Mouse (Mus musculus) neural tube, embryonic 13.5 days (tissue): ENCODE measurements at regions not wholly inside any gene's neighbourhood (a gene's known extent, or its start where the extent isn't known, plus 50 kb on each side); places are given as distances from the start of the nearest gene placed in this dataset.
"Not testable (repeated sequence)": the region's sequence is repeated elsewhere in the genome, so short reads cannot be mapped to it uniquely, and the experiment has no call there.

Experiments used
- ATAC-seq: fragments of 200-750 bp; cut with Nextera tagmentation; 2 replicates; pipeline ENCODE4 v1.8.0; 2017; ENCODE audit warnings: low read depth, mild to moderate bottlenecking, moderate TSS enrichment, moderate library complexity
- H3K27ac ChIP-seq: fragments of 300-500 bp; sonication (generic); replicated peaks from 2 replicates; pipeline ENCODE4 v1.5.1; 2015; ENCODE audit warnings: moderate library complexity, mild to moderate bottlenecking, inconsistent platforms
- H3K27me3 ChIP-seq: fragments of 300-500 bp; sonication (generic); 2 replicates; pipeline ENCODE4 v1.6.1; 2015; ENCODE audit warnings: mild to moderate bottlenecking, inconsistent platforms
- H3K36me3 ChIP-seq: fragments of 300-500 bp; sonication (generic); 2 replicates; pipeline ENCODE4 v1.6.1; 2015; ENCODE audit warnings: mild to moderate bottlenecking, inconsistent platforms
- H3K4me1 ChIP-seq: fragments of 300-500 bp; sonication (generic); replicated peaks from 2 replicates; pipeline ENCODE4 v1.6.1; 2015; ENCODE audit warnings: inconsistent platforms
- H3K4me2 ChIP-seq: fragments of 300-500 bp; sonication (generic); 2 replicates; pipeline ENCODE4 v1.6.1; 2015; ENCODE audit warnings: inconsistent platforms, mild to moderate bottlenecking, moderate library complexity
- H3K4me3 ChIP-seq: fragments of 300-500 bp; sonication (generic); 2 replicates; pipeline ENCODE4 v1.5.1; 2015; ENCODE audit warnings: mild to moderate bottlenecking, inconsistent platforms
- H3K9ac ChIP-seq: fragments of 300-500 bp; sonication (generic); 2 replicates; pipeline ENCODE4 v1.6.1; 2015; ENCODE audit warnings: moderate library complexity, mild to moderate bottlenecking, inconsistent platforms
- H3K9me3 ChIP-seq: fragments of 300-500 bp; sonication (generic); 2 replicates; pipeline ENCODE4 v1.6.1; 2016; ENCODE audit warnings: inconsistent platforms
- WGBS: fragments of 180-500 bp; shearing (Covaris S2); methylation state at CpG from one replicate; pipeline ENCODE4 v1.1.7; 2015; 5-methylcytosine and 5-hydroxymethylcytosine counted together

DNA sequence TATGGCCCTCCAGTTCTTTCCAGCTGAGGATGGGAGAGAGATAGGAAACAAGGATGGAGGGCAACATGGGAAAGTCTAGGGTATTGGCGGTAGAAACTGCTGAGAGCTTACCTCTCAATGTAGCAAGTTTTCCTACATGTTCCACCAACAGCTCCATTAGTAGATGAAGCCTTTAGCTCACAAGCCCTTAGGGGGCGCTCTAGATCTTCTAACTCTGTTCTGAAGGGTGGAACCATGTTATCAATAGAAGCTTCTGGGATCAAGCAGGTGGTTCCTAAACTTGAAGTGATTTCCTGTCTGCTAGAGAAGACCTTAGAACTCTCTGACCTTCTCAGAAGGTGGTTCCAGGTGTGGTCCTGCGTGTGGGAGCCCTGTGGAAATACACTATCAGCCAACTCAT lies 154.2 kb upstream of the 1700012A03Rik start:
- no peak for ATAC-seq
- H3K27ac ChIP-seq = no peak overlapping the region
- no peaks in the 10 kb centered on the region for H3K36me3 ChIP-seq
- no peak overlapping the region for H3K4me2 ChIP-seq
- no peak overlapping the region for H3K4me3 ChIP-seq
- H3K9ac ChIP-seq = no peak overlapping the region
- H3K4me1 ChIP-seq = 0 out of 2 replicates have a peak, but pooled peaks cover 7% of the 10 kb centered on the region
- H3K27me3 ChIP-seq = no peaks in the 10 kb centered on the region
- H3K9me3 ChIP-seq = no peaks in the 10 kb centered on the region
- 60% methylated on average over 3 of the region's 3 CpGs for WGBS

DNA sequence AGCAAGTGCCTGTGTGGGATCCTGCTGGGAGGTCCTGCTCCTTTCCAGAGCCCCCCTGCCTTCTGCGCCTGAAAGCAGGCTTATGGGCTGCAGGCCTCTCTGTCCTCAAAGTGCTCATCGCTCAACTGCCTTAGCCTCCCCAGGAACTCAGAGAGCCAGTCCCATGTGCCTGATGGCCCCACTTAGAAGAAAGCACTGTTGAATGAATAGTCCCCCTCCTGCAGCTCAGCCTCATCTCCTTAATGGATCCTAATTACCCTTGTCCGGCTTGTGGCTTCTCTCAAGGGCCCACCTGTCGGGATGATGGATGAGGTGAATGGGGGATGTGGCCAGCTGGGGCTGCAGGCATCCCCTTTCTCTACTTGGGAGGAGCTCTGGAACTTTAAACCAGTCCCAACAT lies 163.1 kb upstream of the 1700012A03Rik start:
- Histone ChIP-seq H3K9me3 (no peaks in the 10 kb centered on the region), H3K27me3 (0 out of 2 replicates have a peak, but pooled peaks cover 4% of the 10 kb centered on the region), H3K27ac (peak overlapping the region; percentile 67; the same call in 1 of the 2 replicates), H3K4me3 (no peak overlapping the region), H3K9ac (no peak overlapping the region), H3K4me1 (peaks cover 13% of the 10 kb centered on the region), H3K4me2 (no peak overlapping the region), H3K36me3 (no peaks in the 10 kb centered on the region)
- 7% methylated on average over 4 of the region's 4 CpGs for WGBS
- peak; percentile 53; the same call in 1 of the 2 replicates for ATAC-seq

DNA sequence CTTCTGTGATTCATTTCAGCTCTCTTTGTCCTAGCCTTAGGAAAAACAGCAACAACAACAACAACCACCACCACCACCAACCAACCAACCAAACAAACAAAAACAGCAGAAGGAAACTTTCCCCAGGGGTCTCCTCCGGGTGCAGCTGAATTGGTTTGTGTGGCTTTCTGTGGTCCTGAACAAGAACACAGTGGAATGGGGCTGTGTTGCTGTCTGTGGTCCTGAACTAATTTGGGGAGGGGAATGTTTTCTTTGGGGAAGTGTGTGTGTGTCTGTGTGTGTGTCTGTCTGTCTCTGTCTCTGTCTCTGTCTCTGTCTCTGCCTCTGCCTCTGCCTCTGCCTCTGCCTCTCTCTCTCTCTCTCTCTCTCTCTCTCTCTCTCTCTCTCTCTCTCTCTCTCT lies 164.8 kb upstream of the 1700012A03Rik start:
- not testable (repeated sequence) for H3K36me3 ChIP-seq, H3K4me2 ChIP-seq, H3K4me3 ChIP-seq, H3K9ac ChIP-seq, ATAC-seq, H3K27me3 ChIP-seq, H3K9me3 ChIP-seq
- 0% methylated on average over 1 of the region's 1 CpGs for WGBS
- Histone ChIP-seq H3K4me1 (peaks cover 13% of the 10 kb centered on the region), H3K27ac (peak overlapping the region; percentile 64)

DNA sequence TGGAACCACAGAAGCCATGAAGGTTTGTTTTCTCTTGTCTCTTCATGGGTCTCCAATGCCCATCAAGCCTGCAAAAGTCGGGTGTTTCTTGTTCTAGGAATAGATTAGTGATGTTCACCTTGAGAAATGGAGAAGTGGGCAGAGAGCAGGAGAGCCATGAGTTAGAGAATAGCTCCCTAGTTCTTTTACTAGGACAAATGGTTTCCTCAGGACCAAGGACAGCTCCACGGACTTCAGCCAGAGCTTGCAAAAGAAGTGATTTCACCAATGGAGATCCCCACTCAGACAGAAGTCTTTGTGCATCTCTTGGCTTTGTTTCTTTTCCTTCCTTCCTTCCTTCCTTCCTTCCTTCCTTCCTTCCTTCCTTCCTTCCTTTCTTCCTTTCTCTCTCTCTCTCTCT lies 166.3 kb upstream of the 1700012A03Rik start:
- no peak overlapping the region for H3K27ac ChIP-seq
- H3K27me3 ChIP-seq = 0 out of 2 replicates have a peak, but pooled peaks cover 3% of the 10 kb centered on the region
- no peaks in the 10 kb centered on the region for H3K36me3 ChIP-seq
- no peak for ATAC-seq
- peaks cover 13% of the 10 kb centered on the region for H3K4me1 ChIP-seq
- H3K4me3 ChIP-seq = no peak overlapping the region
- H3K9me3 ChIP-seq = no peaks in the 10 kb centered on the region
- no peak overlapping the region for H3K4me2 ChIP-seq
- 14% methylated on average over 2 of the region's 2 CpGs for WGBS
- H3K9ac ChIP-seq = no peak overlapping the region

DNA sequence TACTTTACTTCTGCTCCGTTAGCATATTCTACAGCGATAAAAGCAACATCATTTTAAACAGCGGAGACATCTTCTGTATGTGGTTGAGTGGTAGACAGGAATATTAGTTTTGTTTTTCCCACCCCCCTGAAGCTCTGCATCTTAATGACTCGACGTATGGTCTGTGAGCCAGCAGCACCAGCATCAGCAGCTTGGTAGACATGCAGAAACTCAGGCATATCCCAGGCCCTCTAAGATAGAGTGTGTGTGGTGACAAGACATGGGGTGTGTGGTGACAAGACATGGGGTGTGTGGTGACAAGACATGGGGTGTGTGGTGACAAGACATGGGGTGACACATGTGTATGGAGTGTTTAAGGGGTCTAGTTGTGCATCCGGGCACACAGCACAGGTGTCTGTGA lies 175.4 kb upstream of the 1700012A03Rik start:
- H3K27me3 ChIP-seq = no peaks in the 10 kb centered on the region
- ATAC-seq = no peak
- H3K4me1 ChIP-seq = peaks cover 6% of the 10 kb centered on the region; the same call in 1 of the 2 replicates
- no peak overlapping the region for H3K9ac ChIP-seq
- 91% methylated on average over 6 of the region's 6 CpGs for WGBS
- no peak overlapping the region for H3K4me3 ChIP-seq
- H3K36me3 ChIP-seq = no peaks in the 10 kb centered on the region
- no peak overlapping the region for H3K27ac ChIP-seq
- H3K4me2 ChIP-seq = no peak overlapping the region
- no peaks in the 10 kb centered on the region for H3K9me3 ChIP-seq

DNA sequence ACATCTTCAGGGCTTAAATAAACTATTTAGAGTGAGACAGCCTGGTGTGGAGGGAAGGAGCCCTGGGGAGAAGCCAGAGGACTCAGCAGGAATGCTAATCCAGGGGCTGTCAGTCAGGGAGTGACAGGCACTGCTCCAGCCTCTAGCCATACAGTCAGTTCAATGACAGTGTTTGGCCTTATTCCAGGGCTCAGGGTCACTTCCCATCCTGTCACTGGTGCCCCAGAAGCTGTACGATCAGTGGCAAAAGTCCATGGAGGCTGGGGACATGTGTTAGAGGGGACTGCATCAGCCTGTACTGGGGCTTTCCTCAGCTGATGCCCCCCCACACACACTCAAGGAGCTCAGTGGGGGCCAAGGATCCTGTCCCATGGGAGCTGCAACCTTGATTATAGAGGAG lies 176.1 kb upstream of the 1700012A03Rik start:
- Histone ChIP-seq H3K4me1 (peaks cover 6% of the 10 kb centered on the region; the same call in 1 of the 2 replicates), H3K36me3 (no peaks in the 10 kb centered on the region), H3K9ac (no peak overlapping the region), H3K9me3 (no peaks in the 10 kb centered on the region), H3K4me3 (no peak overlapping the region), H3K27me3 (no peaks in the 10 kb centered on the region), H3K27ac (no peak overlapping the region), H3K4me2 (no peak overlapping the region)
- ATAC-seq = no peak
- WGBS = 33% methylated on average over 1 of the region's 1 CpGs

DNA sequence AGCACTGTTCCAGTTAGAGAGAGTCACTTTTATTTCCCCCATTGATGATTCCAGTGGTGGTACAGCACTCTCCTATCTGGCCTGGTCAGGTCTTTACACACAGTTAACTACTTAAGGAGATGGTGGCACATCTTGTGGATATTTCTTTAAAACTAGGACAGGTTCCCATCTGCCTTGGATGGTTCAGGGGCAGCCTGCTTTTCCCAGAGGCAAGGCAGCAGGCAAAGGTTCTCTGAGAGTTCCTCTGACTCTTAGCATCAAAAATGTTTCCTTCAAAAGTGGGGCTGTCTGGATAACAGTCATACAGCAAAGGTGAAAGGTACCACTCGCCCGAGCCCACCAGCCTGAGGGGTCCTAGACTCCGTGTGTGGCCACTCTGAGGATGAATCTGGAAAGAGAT lies 178.3 kb upstream of the 1700012A03Rik start:
- 91% methylated on average over 3 of the region's 3 CpGs for WGBS
- Histone ChIP-seq H3K9me3 (no peaks in the 10 kb centered on the region), H3K4me3 (no peak overlapping the region), H3K4me1 (peaks cover 6% of the 10 kb centered on the region; the same call in 1 of the 2 replicates), H3K4me2 (no peak overlapping the region), H3K27ac (no peak overlapping the region), H3K27me3 (no peaks in the 10 kb centered on the region), H3K9ac (no peak overlapping the region), H3K36me3 (no peaks in the 10 kb centered on the region)
- ATAC-seq = no peak

DNA sequence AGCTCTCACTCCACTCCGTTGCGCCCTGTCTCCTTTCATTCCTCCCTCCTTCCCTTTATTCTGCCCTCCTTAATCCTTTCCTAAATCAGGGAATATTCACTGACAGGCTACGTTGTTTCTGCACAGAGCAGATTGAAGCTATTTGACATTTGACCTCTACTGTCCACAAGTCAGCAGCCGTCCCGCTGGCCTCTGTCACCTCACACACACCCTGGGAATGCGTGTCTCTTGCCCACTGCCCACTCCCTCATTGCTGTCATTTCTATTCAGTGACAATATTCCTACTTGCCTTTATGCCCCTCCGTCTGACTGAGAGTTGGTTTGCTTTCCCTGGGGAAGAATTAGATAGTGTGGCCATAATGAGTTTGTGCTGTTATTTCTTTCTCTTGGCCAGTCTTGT lies 188.1 kb upstream of the 1700012A03Rik start:
- WGBS = 29% methylated on average over 7 of the region's 7 CpGs
- Histone ChIP-seq H3K27me3 (no peaks in the 10 kb centered on the region), H3K4me2 (0 out of 2 replicates have a peak overlapping the region, but pooled peaks have one; percentile 5), H3K36me3 (no peaks in the 10 kb centered on the region), H3K9ac (no peak overlapping the region), H3K27ac (peak overlapping the region; percentile 67), H3K4me1 (peaks cover 18% of the 10 kb centered on the region), H3K9me3 (no peaks in the 10 kb centered on the region), H3K4me3 (no peak overlapping the region)
- peak; percentile 47; the same call in 1 of the 2 replicates for ATAC-seq

DNA sequence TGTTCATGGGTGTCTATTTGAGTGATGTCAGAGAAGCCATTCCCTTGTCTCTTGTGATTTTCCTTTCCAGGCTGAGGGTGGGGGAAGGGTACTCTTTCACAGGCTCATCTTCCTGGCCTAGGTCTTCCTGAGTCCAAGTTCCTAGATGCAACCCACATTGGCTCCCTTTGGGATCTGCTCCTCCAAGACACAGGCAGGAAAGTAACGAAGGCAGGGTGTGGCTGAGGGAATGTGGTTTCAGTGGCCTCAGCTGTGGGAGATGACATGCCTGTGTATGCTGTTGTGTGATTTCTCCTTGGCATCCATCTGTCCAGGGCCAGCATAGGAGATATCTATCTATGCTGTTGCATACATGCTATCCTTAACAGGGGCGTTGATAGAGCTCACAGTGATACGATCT lies 190.4 kb upstream of the 1700012A03Rik start:
- H3K9ac ChIP-seq = no peak overlapping the region
- 91% methylated on average over 3 of the region's 3 CpGs for WGBS
- no peak for ATAC-seq
- no peak overlapping the region for H3K4me2 ChIP-seq
- no peaks in the 10 kb centered on the region for H3K36me3 ChIP-seq
- H3K27me3 ChIP-seq = no peaks in the 10 kb centered on the region
- no peak overlapping the region for H3K4me3 ChIP-seq
- no peaks in the 10 kb centered on the region for H3K9me3 ChIP-seq
- H3K4me1 ChIP-seq = peaks cover 18% of the 10 kb centered on the region
- no peak overlapping the region for H3K27ac ChIP-seq

DNA sequence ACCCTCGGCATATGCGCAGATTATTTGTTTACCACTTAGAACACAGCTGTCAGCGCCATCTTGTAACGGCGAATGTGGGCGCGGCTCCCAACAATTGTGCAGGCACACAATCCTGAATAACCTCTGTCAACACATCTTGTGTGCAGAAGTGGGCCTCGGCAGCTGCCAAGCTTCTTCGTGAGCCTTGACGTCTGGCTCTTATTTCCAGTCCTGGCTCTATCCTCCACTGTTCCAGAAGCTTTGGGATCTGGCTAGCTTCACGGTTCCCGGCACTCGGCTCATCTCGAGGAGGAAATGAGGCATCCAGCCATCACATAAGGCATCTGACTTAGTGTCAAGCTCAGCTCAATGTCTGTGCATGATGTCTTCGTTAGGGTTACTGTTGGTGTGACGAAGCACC lies 195.8 kb upstream of the 1700012A03Rik start:
- peaks cover 4% of the 10 kb centered on the region; the same call in 1 of the 2 replicates for H3K4me1 ChIP-seq
- ATAC-seq = no peak
- no peaks in the 10 kb centered on the region for H3K9me3 ChIP-seq
- no peaks in the 10 kb centered on the region for H3K27me3 ChIP-seq
- no peak overlapping the region for H3K4me2 ChIP-seq
- no peak overlapping the region for H3K9ac ChIP-seq
- 96% methylated on average over 16 of the region's 16 CpGs for WGBS
- H3K4me3 ChIP-seq = no peak overlapping the region
- no peaks in the 10 kb centered on the region for H3K36me3 ChIP-seq
- no peak overlapping the region for H3K27ac ChIP-seq

DNA sequence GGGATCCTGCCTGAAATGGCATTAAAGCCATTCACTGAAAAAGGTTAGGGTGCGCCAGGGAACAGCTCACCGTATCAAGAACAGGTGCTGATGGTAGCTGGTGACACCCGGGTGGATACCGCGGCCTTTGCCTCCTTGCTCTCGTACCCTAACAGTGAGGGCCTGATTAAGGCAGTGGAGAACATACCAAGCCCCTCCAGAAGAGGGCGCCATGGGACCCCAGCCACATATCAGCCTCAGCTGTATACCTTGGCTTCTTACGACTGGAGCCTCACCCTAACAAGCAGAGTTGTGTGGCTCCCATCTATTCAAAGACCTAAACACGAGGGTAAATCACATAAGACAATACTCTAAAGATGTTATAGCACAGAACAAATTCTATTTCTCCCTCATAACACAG lies 203.7 kb upstream of the 1700012A03Rik start:
- WGBS = 86% methylated on average over 9 of the region's 9 CpGs
- ATAC-seq = no peak; the same call in 1 of the 2 replicates

DNA sequence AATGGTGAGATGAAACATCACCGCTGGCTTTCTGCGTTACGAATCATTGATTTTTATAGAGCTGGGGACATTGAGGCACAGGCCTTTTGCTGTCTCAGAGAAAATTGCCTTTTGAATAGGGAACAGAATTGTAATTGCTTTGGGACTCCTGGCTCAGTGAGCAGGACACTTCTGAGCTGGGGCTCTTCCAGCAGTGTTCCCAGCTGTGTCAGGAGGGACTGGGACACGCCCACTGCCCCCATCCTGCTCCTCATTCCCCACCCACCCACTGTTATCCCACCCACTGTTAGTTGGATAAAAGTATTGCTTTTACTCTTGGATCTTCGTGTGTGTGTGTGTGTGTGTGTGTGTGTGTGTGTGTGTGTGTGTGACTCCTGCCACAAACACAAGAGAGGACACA lies 204.4 kb upstream of the 1700012A03Rik start:
- Histone ChIP-seq H3K27me3 (no peaks in the 10 kb centered on the region), H3K4me3 (no peak overlapping the region), H3K36me3 (no peaks in the 10 kb centered on the region), H3K4me1 (peaks cover 10% of the 10 kb centered on the region), H3K9me3 (no peaks in the 10 kb centered on the region), H3K9ac (no peak overlapping the region), H3K4me2 (no peak overlapping the region), H3K27ac (peak overlapping the region; percentile 75)
- ATAC-seq = peak; percentile 82
- WGBS = 48% methylated on average over 5 of the region's 5 CpGs

More for the DNA sequence above, 203.7 kb upstream of the 1700012A03Rik start:
- Histone ChIP-seq H3K4me3 (no peak overlapping the region), H3K27ac (0 out of 2 replicates have a peak overlapping the region, but pooled peaks have one; percentile 2), H3K4me1 (peaks cover 10% of the 10 kb centered on the region), H3K9me3 (no peaks in the 10 kb centered on the region), H3K27me3 (no peaks in the 10 kb centered on the region), H3K4me2 (no peak overlapping the region), H3K36me3 (no peaks in the 10 kb centered on the region), H3K9ac (no peak overlapping the region)

DNA sequence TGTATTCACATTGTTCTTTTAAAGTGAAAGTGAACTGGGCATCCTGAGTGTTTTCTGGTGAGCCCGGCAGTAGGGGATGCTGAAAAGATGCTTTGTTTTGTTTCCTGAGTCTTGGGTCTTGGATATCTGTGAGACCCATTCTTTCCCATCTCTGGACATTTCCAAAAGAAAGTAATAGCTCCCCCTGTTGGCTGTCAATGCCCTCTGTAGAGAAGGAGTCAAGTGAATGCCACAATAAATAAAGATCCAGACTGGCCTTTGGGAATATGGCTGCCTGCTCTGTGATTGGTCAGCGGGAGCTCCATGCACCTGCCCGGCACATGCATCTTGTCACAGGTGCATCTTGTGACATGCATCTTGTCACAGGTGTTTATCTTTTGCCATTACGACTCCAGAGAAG lies 209.4 kb upstream of the 1700012A03Rik start:
- Histone ChIP-seq H3K9me3 (no peaks in the 10 kb centered on the region), H3K9ac (no peak overlapping the region), H3K4me3 (no peak overlapping the region), H3K27me3 (no peaks in the 10 kb centered on the region), H3K27ac (no peak overlapping the region), H3K36me3 (no peaks in the 10 kb centered on the region), H3K4me2 (no peak overlapping the region), H3K4me1 (peaks cover 32% of the 10 kb centered on the region)
- WGBS = 89% methylated on average over 4 of the region's 4 CpGs
- no peak for ATAC-seq
